Mouse (Mus musculus) kidney, adult 10 weeks (tissue): ENCODE data around the gene Pxmp4. TPM values are rescaled to one million over a fixed set of nuclear protein-coding genes. Genes with fewer than 3 reads are reported as not detected.

Experiments used
- polyA plus RNA-seq: library from polyadenylated mRNA; stranded (reverse); fragments of 350-450 nt; fragmentation: Illumina TruSeq; extraction: RNeasy Lipid Tissue Mini Kit (QIAGEN cat#74804); gene quantifications from one replicate; pipeline ENCODE4 v1.2.3, GENCODE M21; 2014; ENCODE audit warnings: low read depth, low replicate concordance

The Pxmp4 gene
- 33.2 TPM for polyA plus RNA-seq

DNA sequence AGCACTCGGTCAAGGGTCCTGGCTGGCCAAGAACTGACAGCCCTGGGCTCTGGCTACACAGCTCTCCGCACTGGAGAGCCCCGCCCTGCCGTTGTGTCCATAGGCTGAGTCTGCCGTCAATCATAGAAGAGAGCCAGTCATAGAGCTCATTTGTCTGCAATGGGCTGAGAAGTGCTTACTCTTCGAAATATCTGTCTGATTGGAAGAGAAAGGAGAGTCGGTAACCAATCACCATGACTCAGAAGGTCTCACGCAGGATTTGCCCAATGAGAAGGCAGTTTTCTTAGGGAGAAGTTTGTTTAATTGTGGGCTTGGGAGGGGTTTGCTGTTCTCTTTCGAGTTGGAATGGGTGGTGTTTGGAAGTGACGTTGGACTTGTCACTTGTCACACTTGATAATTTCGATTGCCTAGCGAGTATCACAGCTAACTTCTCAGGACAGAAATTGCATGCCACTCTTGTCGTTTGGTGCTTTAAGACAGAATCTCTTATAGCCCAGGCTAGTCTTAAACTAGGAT is at the start of gene Pxmp4:
TSS of gene Pxmp4 (minus strand) at position 71 of the 516 bp plus-strand sequence.

DNA sequence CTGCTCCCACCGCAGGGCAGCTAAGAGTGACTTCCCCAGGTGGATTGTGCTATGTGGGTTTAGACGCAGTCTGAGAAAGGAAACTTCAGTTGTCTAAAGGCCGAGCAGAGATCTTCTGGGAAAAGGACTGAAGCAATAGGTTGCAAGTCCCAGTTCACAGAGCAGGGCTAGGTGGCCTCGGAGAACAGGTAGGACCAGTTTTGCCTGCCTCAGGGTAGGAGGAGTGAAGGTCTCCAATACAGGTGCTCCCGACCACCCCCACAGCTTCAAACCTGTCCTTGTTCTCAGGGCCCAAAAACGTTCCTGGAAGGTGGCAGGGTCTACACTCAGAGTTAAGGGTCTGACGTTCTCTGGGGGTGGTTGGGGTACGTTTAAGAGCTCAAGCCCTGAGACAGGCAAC is 47.9 kb upstream of the Pxmp4 start, which contains the start of gene Chmp4b:
TSS of gene Chmp4b (plus strand) at position 343 of the 400 bp plus-strand sequence.

DNA sequence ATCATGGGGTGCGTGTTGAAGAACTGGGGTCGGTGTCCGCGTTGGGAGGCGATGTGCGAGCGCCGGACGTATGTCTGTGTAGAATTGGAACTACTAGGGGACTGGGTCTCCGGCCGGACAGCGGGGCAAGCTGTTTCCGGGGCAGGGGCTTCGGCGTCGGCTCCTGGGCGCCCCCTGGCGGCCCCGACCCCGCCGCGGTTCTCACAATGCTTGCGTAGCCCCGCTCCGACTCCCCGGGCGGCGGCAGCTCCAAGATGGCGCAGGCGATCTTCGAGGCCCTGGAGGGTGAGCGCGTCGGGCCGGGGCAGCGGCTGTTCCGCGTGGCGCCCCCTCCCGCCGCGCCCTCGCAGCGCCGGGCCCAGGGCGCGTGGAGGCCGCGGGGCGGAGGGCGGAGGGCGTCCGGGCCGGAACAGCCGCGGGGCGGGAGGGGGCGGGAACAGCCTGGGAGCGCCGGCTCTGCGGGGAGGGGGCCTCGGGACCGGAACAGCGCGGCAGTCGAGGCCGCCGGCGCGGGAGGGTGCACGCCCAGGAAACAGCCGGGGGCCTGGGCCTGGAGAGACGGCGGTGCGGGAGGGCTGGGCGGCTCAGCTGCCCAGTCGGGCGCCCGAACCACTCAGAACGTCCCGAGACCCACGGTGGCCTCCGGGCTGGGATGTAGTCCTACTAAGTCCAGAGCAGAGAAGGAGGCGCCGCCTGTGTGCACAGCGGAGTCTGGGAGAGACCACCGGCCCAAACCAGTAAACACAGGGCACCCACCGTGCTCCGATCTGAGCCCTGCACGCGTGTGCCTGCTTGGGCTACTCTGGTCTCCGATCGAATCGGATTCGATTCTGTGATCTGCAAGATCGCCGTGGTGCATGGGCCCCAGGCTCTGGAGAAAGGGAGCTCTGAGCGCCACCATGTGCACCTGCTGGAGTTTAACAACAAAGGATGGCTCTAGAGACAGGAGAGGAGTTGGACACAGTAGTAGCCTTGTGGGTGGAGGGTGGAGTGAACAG is 9.9 kb upstream of the Pxmp4 start, which contains the start of the genes Zfp341 and 4930519P11Rik:
TSS of gene Zfp341 (plus strand) at position 180 of the 998 bp plus-strand sequence.
TSS of gene 4930519P11Rik (minus strand) at position 320 of the 998 bp plus-strand sequence.

DNA sequence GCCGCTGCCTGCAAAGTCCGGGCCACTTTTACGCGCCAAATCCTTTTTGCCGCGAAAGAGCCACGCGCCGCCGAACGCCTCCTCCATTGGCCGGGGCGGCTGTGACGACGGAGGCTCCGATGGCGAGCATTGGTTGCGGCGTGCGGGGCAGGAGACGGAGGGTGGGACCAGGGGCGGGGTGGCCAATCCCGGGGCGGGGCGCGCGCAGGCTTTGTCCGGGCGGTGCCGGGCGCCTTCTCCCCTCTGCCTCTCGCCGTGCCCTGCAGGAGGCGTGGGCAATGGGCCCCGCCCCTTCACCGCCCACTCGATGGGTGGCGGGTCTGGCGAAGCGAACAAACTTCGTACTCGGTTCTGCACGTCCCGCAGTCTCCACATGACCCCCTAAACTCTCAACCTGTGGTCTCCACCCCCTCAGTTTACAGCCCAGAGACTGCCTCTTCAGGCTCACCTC is 33.6 kb downstream of the Pxmp4 start, which contains the start of gene E2f1:
TSS of gene E2f1 (minus strand) at position 57 of the 451 bp plus-strand sequence.

DNA sequence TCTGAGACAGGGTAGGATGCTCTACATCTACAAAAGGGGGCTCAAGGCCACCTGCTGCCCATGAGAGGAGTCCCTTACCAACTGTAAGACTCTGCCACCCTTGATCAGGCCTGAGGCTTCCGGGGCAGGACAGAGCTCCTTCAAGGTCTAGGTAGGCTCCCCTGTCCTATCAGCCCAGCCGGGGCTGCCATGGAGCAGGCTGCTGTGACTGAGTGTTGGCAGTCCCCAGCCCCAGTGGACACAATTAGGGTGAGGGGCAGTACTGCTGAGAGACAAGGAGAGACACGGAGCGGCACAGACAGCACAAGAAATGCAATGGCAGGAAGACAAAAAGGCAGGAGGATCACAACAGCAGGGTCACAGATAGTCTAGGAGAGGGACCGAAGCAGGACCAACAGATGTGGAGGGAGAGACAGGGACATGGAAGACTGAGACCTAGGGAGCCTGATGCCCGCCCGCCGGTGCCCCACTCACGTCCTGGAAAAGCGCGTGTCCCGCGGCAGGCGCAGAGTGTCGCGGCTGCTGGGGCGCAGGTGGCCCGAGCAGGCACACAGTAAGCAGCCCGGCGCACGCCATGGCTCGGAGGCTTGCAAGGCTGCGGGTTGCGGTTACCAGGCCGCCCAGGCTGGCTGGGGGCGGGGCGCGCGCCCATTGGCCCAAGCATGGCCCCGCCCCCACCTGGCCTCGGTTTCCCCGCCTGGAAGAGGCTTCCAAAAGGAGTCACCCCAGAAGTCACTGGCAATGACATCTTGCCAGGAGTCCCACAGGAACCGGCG is 45.1 kb downstream of the Pxmp4 start, which contains the start of gene Necab3:
TSS of gene Necab3 (minus strand) at position 627 of the 776 bp plus-strand sequence.

DNA sequence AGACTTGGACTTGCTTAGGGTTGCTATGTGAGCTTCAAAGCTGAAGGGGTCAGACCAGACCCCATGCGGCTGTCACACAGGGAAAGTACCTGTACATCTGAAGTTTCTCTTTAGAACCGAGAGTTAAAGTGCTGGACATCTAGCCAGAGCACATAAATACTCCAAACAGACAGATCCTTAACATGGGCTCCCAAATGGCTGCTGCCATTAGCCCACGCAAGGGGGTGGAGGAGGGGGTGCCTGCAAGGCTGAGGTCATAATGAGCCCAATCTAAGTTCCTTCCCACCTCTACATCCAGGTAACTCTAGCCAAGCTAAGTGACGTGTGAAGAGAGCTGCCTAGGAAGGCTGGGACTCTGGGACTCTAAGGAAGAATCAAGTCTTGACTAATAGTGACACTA is 52.0 kb downstream of the Pxmp4 start, which contains the start of gene Actl10:
TSS of gene Actl10 (plus strand) at position 301 of the 400 bp plus-strand sequence.

DNA sequence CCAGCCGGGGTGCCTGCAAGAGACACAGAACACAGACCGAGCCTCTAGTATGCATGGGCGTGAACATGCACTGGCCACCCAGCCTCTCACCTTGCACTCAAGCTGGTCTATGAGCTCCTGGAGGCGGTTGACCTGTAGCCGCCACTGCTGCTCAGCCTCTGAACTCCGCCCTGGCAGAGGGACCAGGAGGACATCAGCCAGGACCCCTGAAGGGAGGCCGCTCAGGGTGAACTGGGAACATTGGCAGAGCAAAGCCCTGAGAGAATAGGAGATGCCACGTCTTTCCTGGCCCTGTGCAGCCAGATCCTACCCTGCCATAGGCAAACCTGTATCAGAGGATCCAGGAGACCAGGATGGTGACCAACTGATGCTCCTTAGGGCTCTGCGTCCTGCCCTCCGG is 56.8 kb downstream of the Pxmp4 start, which contains the start of gene 1700003F12Rik:
TSS of gene 1700003F12Rik (plus strand) at position 375 of the 400 bp plus-strand sequence.

Other genes starting within 250 kb of the Pxmp4 start
- 13.3 TPM for gene Cdk5rap1, start 230.7 kb downstream of the Pxmp4 start, polyA plus RNA-seq
- gene Snta1, start 195.6 kb downstream of the Pxmp4 start, polyA plus RNA-seq: 0.49 TPM
- 14.6 TPM for gene Cbfa2t2, start 167.2 kb downstream of the Pxmp4 start, polyA plus RNA-seq
- gene 1700003F12Rik, start 56.6 kb downstream of the Pxmp4 start, polyA plus RNA-seq: not detected
- gene Actl10, start 51.9 kb downstream of the Pxmp4 start, polyA plus RNA-seq: not detected
- not detected for gene Necab3, start 44.8 kb downstream of the Pxmp4 start, polyA plus RNA-seq
- gene E2f1, start 33.8 kb downstream of the Pxmp4 start, polyA plus RNA-seq: not detected
- not detected for gene Zfp341, start 9.6 kb upstream of the Pxmp4 start, polyA plus RNA-seq
- not detected for gene 4930519P11Rik, start 9.7 kb upstream of the Pxmp4 start, polyA plus RNA-seq
- gene Chmp4b, start 48.0 kb upstream of the Pxmp4 start, polyA plus RNA-seq: 64.7 TPM
- gene Gm14214, start 166.3 kb upstream of the Pxmp4 start, polyA plus RNA-seq: not detected
- gene Raly, start 187.4 kb upstream of the Pxmp4 start, polyA plus RNA-seq: 151 TPM
- not detected for gene a, start 187.7 kb upstream of the Pxmp4 start, polyA plus RNA-seq